Mouse (Mus musculus): ENCODE results near the gene Zdhhc23.

Gene Zdhhc23

DNA sequence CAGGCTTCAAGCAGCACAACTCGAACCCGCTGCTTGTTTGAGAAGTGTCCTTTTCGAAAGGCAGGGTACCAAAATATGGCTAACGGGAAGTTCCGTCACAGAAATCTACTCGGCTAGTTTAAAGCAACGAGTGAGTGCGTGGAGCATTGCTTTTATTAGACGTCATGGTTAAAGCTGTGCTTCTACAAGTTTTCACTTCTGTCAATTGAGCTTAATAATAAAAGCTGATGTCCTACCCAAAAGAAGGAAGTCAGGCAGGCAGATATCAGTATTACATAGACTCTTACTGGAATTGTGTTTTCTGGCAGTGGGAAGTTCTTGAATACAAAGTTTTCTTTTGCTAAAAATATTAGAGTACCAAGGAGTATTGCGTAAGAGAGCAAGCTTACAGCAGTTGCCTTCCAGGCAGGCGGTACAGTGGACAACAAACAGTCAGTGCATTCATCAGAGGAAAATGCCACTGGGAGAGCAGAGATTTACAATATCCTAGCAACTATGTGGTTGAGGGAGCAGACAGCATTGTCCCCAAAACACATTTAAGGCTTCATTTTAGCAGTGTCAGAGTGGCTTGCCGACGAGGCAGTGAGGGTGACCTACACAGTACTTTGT lies 13.7 kb downstream of the Zdhhc23 start:
- peak; percentile 60 for DNase-seq (ENCODE audit: low spot score)

DNA sequence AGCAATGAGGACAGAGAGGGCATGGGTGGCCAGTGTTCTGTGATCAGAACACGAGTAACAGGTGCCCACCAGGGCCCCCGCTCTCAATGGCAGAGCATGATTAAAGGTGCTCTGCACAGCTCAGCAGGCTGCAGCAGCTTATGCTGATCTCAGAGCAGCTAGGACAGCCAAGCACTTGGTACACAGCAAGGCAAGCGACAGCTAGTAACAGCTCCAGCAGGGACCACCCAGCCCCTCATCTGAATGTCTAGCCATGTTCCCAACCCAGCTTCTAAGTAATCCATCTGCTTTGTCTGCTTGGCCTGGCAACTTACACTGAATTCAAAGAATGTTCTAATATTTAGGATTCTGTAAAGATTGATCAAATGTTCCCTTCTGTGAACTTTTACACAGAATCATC lies 15.8 kb downstream of the Zdhhc23 start:
- no peak for DNase-seq (ENCODE audit: low spot score)

DNA sequence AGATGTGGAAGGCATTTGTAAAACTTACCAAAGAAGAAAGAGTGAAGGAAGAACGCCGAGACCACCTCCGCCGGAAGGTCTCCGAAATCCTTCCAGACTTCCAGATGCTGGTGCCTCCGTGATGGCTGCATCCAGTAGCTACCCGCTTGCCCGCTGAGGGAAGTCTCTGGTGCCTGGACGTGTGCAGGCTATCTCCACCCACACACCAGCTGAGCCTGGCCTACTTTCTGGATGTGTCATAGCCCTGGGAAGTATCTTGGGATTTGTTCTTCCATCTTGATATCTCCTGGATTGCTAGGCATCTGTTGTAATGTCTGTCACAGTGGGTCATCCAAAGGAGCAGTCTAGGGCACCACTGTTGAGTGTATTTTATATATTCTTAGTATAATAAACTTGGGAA lies 16.3 kb downstream of the Zdhhc23 start:
- no peak for DNase-seq (ENCODE audit: low spot score)

DNA sequence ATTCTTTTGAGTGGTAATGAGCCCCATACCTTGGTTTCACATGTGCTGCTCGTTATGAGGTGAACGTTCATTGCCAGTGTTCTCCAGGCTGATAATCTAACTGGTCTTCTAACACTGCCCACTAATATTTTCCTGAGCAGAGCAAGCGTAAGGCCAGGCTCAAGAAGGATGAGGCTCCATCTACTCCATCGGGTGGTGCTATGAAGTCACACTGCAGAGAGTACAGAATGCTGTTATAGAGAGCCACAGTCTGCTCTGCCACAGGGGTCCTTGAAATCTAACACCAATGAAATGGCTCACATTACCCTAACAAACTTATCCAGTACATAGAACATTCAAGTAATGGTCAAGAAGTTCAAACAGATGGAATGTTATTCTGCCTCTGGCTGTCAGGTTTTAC lies 21.6 kb downstream of the Zdhhc23 start:
- DNase-seq (ENCODE audit: low spot score): no peak

DNA sequence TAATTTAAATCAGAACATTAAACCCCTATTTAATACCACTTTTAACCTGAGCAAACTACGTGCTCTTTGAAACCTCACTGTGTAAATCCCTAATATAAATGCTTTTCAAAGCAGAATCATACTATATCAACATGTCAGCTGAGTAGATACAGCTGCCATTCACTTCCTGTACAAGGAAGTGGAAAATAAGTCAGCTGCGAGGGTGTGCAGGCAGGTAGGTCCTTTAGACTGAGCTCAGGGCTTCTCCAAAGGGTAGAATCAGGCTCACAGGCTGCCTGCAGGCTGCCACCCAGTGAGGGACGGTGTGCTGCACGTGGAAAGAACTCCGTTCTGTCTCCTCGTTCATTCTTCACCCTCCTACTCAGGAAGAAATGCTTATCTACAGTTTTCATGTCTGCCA lies 24.7 kb downstream of the Zdhhc23 start:
- DNase-seq (ENCODE audit: low spot score): no peak

DNA sequence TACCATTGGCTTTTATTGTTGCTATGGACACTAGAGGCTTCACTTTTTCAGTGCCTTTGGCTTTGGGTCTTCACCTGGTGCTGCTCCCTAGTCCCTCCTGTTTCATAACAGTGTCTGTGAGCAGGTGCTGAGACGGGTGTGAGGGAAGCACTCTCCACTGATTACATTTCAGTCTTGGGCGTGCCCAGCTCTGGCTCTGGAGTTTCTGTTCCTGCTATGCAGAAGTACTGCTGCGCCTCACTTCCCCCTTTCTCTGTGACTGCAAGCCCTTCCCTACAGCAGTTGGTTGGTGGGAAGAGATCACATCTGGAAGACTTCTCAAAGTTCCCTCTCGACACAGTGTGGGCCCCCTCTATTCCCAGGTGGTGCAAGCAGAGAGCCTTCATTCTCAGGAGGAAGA lies 28.0 kb downstream of the Zdhhc23 start:
- DNase-seq (ENCODE audit: low spot score): no peak

DNA sequence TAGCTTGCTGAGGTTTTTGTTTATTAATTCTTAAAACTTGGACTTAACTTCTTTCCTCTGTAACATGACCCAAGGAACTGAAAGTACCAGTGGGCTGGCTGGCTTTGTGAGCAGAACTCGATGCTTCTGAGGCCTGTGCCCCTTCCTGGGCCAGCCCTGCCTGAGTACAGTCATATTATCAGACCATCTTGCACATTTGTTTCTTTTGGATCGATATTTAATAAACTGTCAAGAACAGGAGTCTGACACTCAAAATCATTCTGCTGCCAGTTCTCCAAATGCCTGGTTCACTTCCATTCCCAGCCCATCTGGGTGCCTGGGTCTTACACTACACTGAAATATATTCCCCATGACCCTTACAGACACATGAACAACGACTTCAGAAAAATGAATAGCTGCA lies 33.7 kb downstream of the Zdhhc23 start:
- DNase-seq (ENCODE audit: low spot score): peak; percentile 4

DNA sequence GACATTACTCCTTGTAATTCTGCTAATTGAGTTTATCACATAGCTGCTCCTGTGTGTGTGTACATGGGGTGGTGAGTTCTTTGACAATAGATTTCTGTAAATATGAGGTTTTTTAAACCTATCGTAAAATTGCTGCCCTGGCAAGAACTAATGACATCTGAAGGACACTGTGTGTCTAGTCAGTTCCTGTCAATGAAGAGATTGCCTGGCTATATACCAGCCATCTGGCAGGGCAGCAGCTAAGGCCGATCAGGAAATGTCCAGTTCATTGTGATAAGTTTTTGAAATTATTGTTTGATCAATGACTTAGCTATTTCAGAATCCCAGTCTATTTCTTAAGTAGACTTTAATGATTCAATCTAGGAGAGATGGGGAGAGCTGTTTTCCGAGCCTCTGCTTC lies 34.2 kb downstream of the Zdhhc23 start:
- no peak for DNase-seq (ENCODE audit: low spot score)

DNA sequence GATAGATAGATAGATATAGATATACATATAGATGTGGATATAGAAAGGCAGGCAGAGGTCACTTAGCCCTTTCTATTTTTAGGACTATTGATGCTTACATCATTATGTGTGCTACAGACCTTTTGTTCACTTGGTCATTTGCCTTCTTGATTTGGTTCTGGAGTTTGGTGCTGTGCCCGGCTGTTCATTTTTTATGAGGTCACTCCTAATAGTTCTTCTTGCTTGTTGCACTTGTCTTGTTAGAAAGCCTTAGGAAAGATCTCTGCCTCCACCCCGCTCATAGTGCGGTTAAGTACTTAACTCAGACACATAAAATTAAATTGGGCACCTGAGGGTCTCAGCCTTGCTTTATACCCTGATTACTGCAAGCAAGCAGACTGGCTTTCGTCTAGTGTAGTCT lies 38.7 kb downstream of the Zdhhc23 start:
- DNase-seq (ENCODE audit: low spot score): peak; percentile 63

DNA sequence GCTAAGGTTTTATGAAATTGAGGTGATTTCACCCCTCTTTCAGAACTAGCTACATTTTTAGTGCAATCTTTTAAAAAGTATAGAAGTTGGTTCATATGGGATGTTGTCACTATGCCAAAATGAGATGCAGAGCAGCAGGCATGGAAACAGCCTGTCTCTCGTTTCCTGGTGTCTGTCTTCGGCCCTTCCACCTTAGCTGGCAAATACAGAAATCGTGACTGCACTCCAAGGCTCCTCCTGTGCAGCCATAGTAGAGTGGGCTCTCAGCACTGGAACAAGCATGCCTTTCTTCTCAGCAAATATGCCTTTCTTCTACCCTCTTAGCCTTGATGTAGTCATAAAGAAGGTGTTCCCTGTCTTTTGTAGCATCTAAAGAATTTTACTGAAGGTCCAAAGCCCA lies 43.7 kb downstream of the Zdhhc23 start:
- DNase-seq (ENCODE audit: low spot score): no peak

DNA sequence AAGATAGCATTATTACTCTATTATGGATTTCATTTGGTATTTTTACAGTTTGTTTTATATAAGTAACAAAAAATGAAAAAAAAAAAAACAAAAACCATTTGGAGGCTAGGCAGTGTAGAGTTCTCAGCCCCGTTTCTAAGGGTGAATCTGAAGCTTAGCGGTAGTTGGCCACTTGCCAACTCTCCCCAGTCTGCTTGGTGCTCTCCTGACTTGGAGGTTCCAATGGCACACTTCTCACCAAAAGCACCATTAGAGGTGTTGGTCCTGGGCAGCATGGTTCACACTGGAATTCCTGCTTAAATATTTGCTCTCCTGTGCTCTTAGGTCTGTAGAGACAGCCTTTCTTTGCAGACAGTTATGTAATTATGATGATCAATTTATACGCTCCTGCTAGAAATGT lies 44.2 kb downstream of the Zdhhc23 start:
- no peak for DNase-seq (ENCODE audit: low spot score)

DNA sequence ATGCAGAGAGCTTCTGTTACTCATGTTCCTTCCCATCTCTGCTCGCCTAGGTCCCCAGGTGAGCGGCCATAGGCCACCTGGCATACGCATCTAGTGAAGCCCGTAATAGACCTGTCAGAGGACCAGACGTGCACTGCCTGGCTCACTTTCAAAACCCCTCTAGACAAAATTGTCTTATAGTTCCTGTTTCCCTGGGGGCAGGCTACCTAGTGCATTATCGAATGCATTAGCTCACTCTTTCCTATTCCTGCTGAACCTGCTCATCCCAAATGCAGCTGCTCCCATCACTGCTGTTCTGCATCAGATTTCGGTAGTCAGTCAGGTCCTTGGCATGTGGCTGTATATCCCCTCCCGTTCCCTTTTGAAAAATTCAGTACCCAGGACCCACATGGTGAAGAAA lies 44.7 kb downstream of the Zdhhc23 start:
- DNase-seq (ENCODE audit: low spot score): no peak

DNA sequence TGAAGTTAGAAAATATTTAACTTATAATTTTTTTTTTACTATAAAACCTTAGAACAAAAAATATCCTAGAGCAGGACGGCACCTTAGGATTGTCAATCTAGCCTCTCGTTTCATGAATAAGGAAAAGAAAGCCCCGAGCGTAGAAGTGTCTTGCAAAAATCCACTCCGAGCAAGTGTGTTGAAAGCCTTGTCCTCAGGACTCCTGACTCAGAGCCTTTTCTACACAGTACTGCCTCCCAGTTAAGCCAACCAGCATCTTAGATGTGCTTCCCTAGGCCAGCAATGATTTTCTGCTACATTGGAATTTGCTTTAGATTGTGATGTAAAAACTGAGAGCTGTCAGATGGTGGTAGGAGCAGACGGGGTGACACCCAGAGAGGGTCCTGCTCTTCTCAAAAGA lies 46.5 kb downstream of the Zdhhc23 start:
- no peak for DNase-seq (ENCODE audit: low spot score)

DNA sequence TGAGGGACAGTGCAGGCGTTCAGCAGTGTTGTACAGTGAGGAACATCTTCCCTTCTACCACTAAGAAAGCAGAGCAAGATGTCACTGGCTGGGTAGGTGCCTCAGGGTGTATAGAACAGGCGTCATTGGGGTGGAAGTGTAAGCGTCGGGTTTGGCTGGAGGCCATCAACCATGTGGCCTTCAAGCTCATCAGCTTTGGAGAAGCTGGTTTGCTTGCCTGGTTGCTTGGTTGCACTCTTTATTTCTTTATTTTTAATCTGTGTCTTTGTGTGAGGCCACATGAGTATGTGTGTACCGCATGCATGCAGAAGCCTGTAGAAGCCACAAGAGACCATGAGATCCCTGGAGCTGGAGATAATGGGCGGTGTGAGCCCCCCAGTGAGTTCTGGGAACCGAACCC lies 47.3 kb downstream of the Zdhhc23 start:
- DNase-seq (ENCODE audit: low spot score): no peak

DNA sequence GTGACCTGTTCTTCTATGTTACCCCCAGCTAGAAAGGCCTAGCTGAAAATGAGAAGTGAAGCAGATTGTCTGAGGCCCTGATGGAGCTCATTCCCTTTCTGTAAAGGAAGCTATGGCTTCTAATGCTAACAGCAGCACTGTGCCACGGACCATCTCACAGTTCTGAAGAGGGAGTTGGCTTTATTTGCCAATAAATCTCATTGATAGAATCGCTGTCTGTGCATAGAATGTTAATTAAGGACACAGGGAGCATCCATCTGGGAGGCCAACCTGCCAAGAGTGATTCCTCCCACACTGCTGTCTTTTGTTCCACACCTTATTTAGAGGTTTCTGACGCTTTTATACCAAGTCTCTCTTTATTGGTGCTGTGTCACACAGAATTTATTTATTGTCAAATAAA lies 48.1 kb downstream of the Zdhhc23 start:
- no peak for DNase-seq (ENCODE audit: low spot score)

DNA sequence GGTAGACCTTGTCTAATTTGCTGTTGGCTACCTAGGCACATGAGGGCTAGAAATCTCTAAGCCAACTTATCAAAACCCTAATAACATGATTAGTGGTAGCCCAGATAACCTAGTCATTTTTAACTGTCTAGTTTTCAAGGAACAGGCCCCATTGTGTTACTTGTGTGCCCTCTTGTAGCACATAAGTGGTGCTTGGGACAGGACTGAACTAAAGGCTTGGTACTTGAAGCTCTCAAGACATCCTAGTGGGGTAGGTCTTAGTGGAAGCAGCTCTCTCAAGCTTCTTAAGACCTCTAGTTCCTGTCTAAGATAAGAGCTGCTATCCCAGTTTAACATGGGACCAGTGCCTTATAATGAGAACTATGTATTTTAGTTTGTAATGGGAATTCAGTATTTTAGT lies 49.0 kb downstream of the Zdhhc23 start:
- DNase-seq (ENCODE audit: low spot score): no peak

DNA sequence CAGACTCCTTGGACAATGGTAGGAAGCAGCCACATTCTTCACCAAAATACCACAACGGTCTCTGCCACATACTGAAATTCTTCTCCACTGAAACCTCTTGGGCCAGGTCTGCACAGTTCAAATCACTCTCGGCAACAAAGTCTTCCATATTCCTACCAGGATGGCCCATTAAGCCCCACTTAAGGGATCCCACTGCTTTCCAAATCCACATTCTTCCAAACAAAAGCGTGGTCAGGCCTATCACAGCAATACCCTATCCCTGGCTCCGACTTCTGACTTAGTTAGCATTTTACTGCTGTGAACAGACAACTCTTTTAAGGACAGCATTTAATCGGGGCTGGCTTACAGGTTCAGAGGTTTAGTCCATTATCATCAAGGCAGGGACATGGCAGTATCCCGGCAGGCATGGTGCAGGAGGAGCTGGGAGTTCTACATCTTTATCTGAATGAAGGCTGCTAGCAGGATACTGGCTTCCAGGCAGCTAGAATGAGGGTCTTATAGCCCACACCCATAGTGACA lies 53.2 kb downstream of the Zdhhc23 start, which contains the start of gene Qtrt2:
Qtrt2 (minus strand) TSS at position 469 of the 519 bp plus-strand sequence.
- no peak for DNase-seq (ENCODE audit: low spot score)

DNA sequence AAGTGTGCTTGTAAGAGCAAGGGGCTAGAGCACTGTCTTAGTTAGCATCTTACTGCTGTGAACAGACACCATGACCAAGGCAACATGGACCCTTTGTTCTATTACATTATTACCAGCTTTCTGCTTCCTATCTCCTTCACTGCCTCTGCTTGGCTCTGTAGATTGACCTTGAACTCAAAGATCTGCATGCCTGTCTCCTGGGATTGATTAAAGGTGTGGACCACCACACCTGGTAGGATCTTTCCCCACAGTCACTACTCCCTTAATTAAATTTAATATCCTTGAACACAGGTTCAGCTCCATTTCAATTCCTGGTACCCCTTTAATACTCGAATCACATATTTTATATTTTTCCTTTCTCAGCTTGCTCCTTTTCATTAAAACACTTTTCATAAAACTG lies 53.7 kb downstream of the Zdhhc23 start:
- DNase-seq (ENCODE audit: low spot score): no peak

DNA sequence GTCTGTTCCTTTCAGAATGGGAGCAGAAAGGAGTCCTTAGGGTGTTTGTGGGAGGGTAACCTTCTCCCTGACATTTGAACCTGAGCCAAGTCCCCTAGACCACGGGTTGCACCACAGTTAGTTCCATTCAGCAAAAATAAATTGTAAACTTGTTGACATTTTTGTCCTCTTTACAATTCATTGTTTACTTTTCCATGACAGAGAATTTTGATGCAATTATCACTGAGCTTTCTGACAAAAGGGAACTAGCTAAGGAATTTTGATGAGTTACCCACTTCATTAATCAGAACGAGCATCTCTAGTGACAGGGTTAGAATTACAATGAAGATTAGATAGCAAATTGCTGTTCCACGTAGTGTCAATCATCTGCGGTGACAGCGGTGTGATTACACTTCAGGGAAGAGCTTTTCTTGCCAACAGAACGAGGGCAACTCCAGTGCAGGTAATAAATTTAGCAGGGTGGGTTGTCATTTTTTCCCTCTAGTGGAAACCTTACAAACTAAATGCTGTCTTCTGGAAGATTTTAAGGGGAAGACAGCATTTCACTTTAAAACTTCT lies 54.5 kb downstream of the Zdhhc23 start:
- no peak for DNase-seq (ENCODE audit: low spot score)

DNA sequence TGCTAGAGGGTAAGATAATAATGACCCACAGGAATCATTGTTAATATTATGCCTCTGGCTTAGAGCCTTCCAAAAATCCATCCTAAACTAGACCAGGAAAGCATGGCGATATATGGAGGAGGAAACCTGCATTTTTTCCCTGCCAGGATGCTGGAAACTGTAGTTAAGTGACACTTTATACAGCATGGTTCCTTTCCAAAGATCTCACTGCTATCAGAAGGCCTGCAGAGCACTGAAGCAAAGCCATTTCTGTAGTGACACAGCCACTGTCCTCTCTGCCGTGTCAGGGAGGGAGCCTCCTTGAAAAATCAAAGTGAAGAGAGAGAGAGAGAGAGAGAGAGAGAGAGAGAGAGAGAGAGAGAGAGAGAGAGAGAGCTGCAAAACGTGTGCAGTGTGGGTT lies 57.0 kb downstream of the Zdhhc23 start:
- no peak for DNase-seq (ENCODE audit: low spot score)

DNA sequence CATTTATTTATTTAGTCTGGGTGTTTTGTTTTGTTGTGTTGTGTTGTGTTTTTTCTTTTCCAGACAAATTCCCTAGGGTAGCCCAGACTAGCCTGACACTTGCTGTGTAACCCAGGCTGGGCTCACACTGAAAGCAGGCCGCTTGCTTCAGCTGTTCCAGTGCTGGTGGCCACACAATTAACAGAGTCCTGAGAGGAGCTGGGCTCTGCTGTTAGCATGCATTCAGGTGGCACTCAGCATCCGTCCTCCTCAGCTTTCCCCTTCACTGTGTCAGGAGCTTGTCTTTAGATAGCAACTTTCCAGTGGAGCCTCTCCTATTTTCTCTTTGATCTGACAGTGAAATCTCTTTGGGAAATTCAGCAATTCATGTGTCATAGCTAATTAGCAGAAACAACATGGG lies 57.6 kb downstream of the Zdhhc23 start:
- no peak for DNase-seq (ENCODE audit: low spot score)

DNA sequence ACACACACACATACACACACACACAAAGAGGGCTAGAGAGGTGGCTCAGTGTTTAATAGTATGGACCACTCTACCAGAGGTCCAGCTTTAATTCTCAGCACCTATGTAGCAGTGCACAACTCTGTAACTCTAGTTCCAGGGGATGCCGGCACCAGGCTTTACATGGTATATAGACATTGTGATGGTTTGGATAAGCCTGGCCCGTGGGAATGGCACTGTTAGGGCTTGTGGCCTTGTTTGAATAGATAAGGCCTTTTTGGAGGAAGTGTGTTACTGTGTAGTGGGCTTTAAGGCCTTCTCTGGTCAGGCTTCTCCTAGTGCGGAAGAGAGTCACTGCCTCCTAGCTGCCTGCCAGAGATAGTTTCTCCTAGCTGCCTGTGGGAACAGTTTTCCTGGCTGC lies 60.7 kb downstream of the Zdhhc23 start:
- DNase-seq (ENCODE audit: low spot score): no peak
